9 mouse cellular contexts compared by ENCODE assay signal in the genomic region with DNA sequence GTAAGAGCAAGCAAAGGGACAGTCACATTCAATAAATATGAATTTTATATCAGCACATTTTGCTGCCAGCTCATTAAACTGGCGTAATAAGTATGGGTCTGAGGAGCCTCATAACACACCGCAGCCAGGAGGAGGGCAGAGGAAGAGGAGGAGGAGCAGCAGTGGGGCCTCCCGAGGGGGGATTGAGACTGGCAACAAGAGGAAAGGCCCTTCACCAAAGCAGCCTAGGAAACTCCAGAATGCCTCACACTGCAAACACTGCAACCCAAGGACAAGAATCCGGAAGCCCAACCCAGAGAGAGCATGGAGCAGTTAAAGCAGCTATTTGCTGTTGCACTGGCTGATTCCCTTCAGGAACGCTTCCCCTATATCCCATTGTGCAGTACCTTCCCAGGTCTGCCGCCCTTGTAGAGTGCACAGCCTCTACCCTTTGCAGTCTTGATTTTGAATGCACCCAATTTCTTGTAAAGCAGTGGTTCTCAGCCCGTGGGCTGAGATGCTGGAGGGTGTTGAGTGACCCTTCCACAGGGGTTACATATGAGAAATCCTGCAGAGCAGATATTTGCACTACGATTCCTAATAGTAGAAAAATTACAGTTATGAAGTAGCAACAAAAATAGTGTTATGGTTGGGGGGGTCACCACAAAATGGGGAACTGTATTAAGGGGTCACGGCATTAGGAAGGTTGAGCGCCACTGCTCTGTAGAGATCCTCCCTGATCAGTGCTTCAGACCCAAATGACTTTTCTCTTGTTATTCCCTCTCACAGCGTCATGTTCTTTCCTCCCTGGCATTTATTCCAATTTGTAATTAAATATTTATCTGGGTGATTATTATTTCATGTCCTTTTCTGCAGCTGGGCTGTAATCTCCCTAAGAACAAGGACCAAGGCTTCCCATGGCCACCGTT.
DNase-seq lines count a peak whose midpoint lies in the region; TF ChIP-seq lines count a peak whose summit lies in the region.
"Had no signal": no experiment of that assay in that cellular context is flagged by ENCODE, and none has a peak within 500 bp of the region (broad histone marks: within the 10 kb centered on the region; RNA-seq: fewer than 3 reads in every experiment).

No protein-coding gene starts in this region.

- intact Hi-C loops in gastrocnemius, postnatal 14 days (cut with DNase I; ENCODE audit: low total_unique reads): no loop called here

- peak; percentile 8 for DNase-seq in gastrocnemius, postnatal 14 days
- DNase-seq in gastrocnemius, postnatal 25 days: no peak
- DNase-seq in brain, embryonic 14.5 days (ENCODE audit: low read depth): peak; percentile 88
- peak; percentile 2 for DNase-seq in kidney, adult 11 months
- DNase-seq in mesoderm, embryonic 11.5 days (ENCODE audit: low read depth, low spot score): peak; percentile 20
- no peak for DNase-seq in thymus, postnatal 36 days
- no peak for DNase-seq in thymus, adult 18-20 months
- DNase-seq in heart, adult 18-20 months: no peak
- DNase-seq: cerebellum, adult 9-11 months had no signal

- TF ChIP-seq CTCF in brain, embryonic 14.5 days (IDR thresholded peaks at IDR 0.05; ENCODE audit: borderline replicate concordance, extremely low read depth, insufficient read depth, insufficient read length): no peak

- TF ChIP-seq POLR2A in brain, embryonic 14.5 days (IDR thresholded peaks at IDR 0.05; ENCODE audit: borderline replicate concordance, extremely low read depth, insufficient read depth, insufficient read length, poor library complexity, severe bottlenecking): no peak

Comparison
In these comparisons a context has a peak if more than half of its experiments do, and no peak if none do; other contexts are left out.
1. DNase-seq: peak in gastrocnemius, postnatal 14 days (single experiment), brain, embryonic 14.5 days (single experiment), kidney, adult 11 months (single experiment) and mesoderm, embryonic 11.5 days (single experiment); none in gastrocnemius, postnatal 25 days (single experiment), thymus, postnatal 36 days (0 of 2), thymus, adult 18-20 months (0 of 2) and heart, adult 18-20 months (0 of 2).